Mouse (Mus musculus) E14TG2a.4 (cell line): ENCODE data around the gene Becn1.

ENCODE experiments used
- CTCF ChIP-seq: conservative IDR thresholded peaks from 2 replicates; pipeline ENCODE4 v1.5.1; 2014; ENCODE audit warnings: low read length
- NANOG ChIP-seq: IDR thresholded peaks from 2 replicates; pipeline ENCODE4 v1.6.1; 2014; ENCODE audit warnings: borderline replicate concordance, low read length, mixed read lengths
- POU5F1 ChIP-seq: IDR thresholded peaks from 2 replicates; pipeline ENCODE4 v1.6.1; 2014; ENCODE audit warnings: low read length, borderline replicate concordance

DNA sequence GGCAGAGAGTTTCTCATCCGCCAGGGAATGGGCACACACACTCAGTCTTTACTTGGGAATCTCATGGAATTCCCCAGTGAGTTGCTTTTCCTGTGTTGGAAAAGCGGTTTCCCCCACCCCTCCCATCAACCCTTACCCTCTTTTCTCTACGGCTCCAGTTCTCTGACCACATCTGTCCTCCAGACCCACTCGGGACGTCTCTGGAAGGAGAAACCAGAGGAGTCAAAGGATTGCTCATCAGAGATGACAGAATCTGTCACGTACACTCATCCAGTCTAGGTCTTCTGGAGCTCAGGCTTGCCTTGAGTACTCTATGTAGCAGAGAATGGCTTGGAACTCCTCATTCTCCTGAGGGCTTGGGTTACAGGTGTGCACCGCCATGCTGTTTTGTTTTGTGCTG is 46.7 kb upstream of the Becn1 start:
- TF ChIP-seq CTCF (no peak), NANOG (no peak), POU5F1 (no peak)
